Mouse (Mus musculus) hindbrain, postnatal 0 days (tissue): ENCODE measurements around the gene Tbc1d22a. TPM values are rescaled to one million over a fixed set of nuclear protein-coding genes. Genes with fewer than 3 reads are reported as not detected.

ENCODE experiments used
- ATAC-seq: fragments of 200-750 bp; cut with Nextera tagmentation; 2 replicates; pipeline ENCODE4 v1.8.0; 2017; ENCODE audit warnings: mild to moderate bottlenecking, moderate TSS enrichment, moderate library complexity
- DNase-seq: peaks from one replicate; pipeline ENCODE4 v3.0.0-alpha.2; 2015; ENCODE audit warnings: low spot score
- H3K27ac ChIP-seq: fragments of 300-500 bp; sonication (generic); 2 replicates; pipeline ENCODE4 v1.5.1; 2014; ENCODE audit warnings: mild to moderate bottlenecking
- H3K27me3 ChIP-seq: fragments of 300-500 bp; sonication (generic); 2 replicates; pipeline ENCODE4 v1.6.1; 2014; ENCODE audit warnings: low read length, mixed read lengths; ENCODE audit not compliant: insufficient read depth
- H3K36me3 ChIP-seq: fragments of 300-500 bp; sonication (generic); 2 replicates; pipeline ENCODE4 v1.6.1; 2014; ENCODE audit warnings: low read length, mixed read lengths; ENCODE audit not compliant: insufficient read depth
- H3K4me1 ChIP-seq: fragments of 300-500 bp; sonication (generic); 2 replicates; pipeline ENCODE4 v1.6.1; 2014; ENCODE audit warnings: antibody characterized with exemption, low read length, mixed read lengths; ENCODE audit not compliant: insufficient read depth
- H3K4me2 ChIP-seq: fragments of 300-500 bp; sonication (generic); 2 replicates; pipeline ENCODE4 v1.6.1; 2014; ENCODE audit warnings: low read depth, mild to moderate bottlenecking, low read length, moderate library complexity, mixed read lengths
- H3K4me3 ChIP-seq: fragments of 300-500 bp; sonication (generic); 2 replicates; pipeline ENCODE4 v1.5.1; 2014; ENCODE audit warnings: low read length
- H3K9ac ChIP-seq: fragments of 300-500 bp; sonication (generic); replicated peaks from 2 replicates; pipeline ENCODE4 v1.6.1; 2014; ENCODE audit warnings: mild to moderate bottlenecking, low read length, moderate library complexity, mixed read lengths
- H3K9me3 ChIP-seq: fragments of 300-500 bp; sonication (generic); 2 replicates; pipeline ENCODE4 v1.6.1; 2016; ENCODE audit warnings: low read length, mixed read lengths
- CTCF ChIP-seq: IDR thresholded peaks from 2 replicates; pipeline ENCODE4 v1.5.1; 2016; ENCODE audit warnings: antibody characterized with exemption, control low read depth, low read depth
- WGBS: fragments of 180-500 bp; shearing (Covaris S2); extraction: QIAGEN DNeasy Blood & Tissue Kit; methylation state at CpG from one replicate; pipeline ENCODE4 v1.1.7; 2014; 5-methylcytosine and 5-hydroxymethylcytosine counted together
- polyA plus RNA-seq: library from polyadenylated mRNA; unstranded; fragments of >200 nt; fragmentation: Nextera tagmentation; extraction: Ambion mirVana; gene quantifications from 2 replicates; pipeline ENCODE4 v1.2.1, GENCODE M21; 2015
- total RNA-seq: library from RNA; depleted of rRNA; stranded (reverse); fragments of >200 nt; gene quantifications from 2 replicates; pipeline ENCODE4 v1.2.3, GENCODE M21; 2014

The Tbc1d22a gene
- total and polyA plus RNA-seq, 2 experiments from 2014 or later: 13.6 to 26.2 TPM

GRCm38 (mm10) chr15:86297281-86297680, 83.0 kb downstream of the Tbc1d22a start:
- WGBS: 100% methylated on average over 1 of the region's 1 CpGs
- H3K4me2 ChIP-seq: no peak overlapping the region
- H3K36me3 ChIP-seq: no peaks in the 10 kb centered on the region
- DNase-seq (no peak), ATAC-seq (no peak)
- H3K4me1 ChIP-seq: peaks cover 4% of the 10 kb centered on the region; the same call in 1 of the 2 replicates
- H3K9ac ChIP-seq: no peak overlapping the region
- no peaks in the 10 kb centered on the region for H3K9me3 ChIP-seq
- no peak for TF ChIP-seq CTCF
- H3K27me3 ChIP-seq: no peaks in the 10 kb centered on the region
- no peak overlapping the region for H3K27ac ChIP-seq
- no peak overlapping the region for H3K4me3 ChIP-seq

GRCm38 (mm10) chr15:86303876-86304275, 89.6 kb downstream of the Tbc1d22a start:
- DNase-seq (no peak), ATAC-seq (no peak)
- no peaks in the 10 kb centered on the region for H3K27me3 ChIP-seq
- H3K9me3 ChIP-seq: no peaks in the 10 kb centered on the region
- no peak overlapping the region for H3K27ac ChIP-seq
- 81% methylated on average over 1 of the region's 1 CpGs for WGBS
- no peak overlapping the region for H3K4me3 ChIP-seq
- no peaks in the 10 kb centered on the region for H3K36me3 ChIP-seq
- no peaks in the 10 kb centered on the region for H3K4me1 ChIP-seq
- no peak overlapping the region for H3K4me2 ChIP-seq
- no peak overlapping the region for H3K9ac ChIP-seq
- no peak for TF ChIP-seq CTCF

GRCm38 (mm10) chr15:86304861-86305260, 90.6 kb downstream of the Tbc1d22a start:
- no peak overlapping the region for H3K4me2 ChIP-seq
- DNase-seq (no peak), ATAC-seq (no peak)
- TF ChIP-seq CTCF: no peak
- no peaks in the 10 kb centered on the region for H3K4me1 ChIP-seq
- 72% methylated on average over 3 of the region's 3 CpGs for WGBS
- H3K36me3 ChIP-seq: no peaks in the 10 kb centered on the region
- H3K9me3 ChIP-seq: no peaks in the 10 kb centered on the region
- H3K27ac ChIP-seq: no peak overlapping the region
- H3K27me3 ChIP-seq: no peaks in the 10 kb centered on the region
- no peak overlapping the region for H3K9ac ChIP-seq
- H3K4me3 ChIP-seq: no peak overlapping the region

DNA sequence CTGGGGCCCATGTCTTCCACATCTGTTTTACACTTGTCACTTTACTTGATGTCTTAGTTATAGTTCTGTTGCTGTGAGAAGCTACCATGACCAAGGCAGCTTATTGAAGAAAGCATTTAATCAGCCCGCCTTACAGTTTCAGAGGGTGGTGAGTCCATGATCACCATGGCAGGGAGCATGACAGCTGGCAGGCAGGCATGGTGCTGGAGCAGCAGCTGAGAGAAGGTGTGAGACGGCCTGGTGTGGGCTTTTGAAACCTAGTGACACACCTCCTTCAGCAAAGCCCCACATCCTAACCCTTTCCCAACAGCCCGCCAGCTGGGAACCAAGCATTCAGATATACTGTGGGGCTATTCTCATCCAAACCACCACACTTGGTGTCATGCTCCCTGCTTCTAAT, 91.0 kb downstream of the Tbc1d22a start:
- Histone ChIP-seq H3K27ac (no peak overlapping the region), H3K4me1 (no peaks in the 10 kb centered on the region), H3K4me2 (no peak overlapping the region), H3K9me3 (no peaks in the 10 kb centered on the region), H3K9ac (no peak overlapping the region), H3K27me3 (no peaks in the 10 kb centered on the region), H3K36me3 (no peaks in the 10 kb centered on the region), H3K4me3 (no peak overlapping the region)
- 84% methylated on average over 3 of the region's 3 CpGs for WGBS
- no peak for TF ChIP-seq CTCF
- DNase-seq (no peak), ATAC-seq (no peak)

GRCm38 (mm10) chr15:86309213-86309829, 95.1 kb downstream of the Tbc1d22a start:
- WGBS: 68% methylated on average over 5 of the region's 5 CpGs

GRCm38 (mm10) chr15:86320803-86321510, 106.7 kb downstream of the Tbc1d22a start:
- no peak overlapping the region for H3K4me3 ChIP-seq
- H3K27ac ChIP-seq: no peak overlapping the region
- H3K4me2 ChIP-seq: no peak overlapping the region
- H3K36me3 ChIP-seq: no peaks in the 10 kb centered on the region
- no peak for TF ChIP-seq CTCF
- peak; percentile 58; the same call in 1 of the 2 replicates for ATAC-seq
- 47% methylated on average over 19 of the region's 19 CpGs for WGBS
- peak; percentile 39 for DNase-seq
- no peak overlapping the region for H3K9ac ChIP-seq
- H3K9me3 ChIP-seq: no peaks in the 10 kb centered on the region
- H3K27me3 ChIP-seq: no peaks in the 10 kb centered on the region
- no peaks in the 10 kb centered on the region for H3K4me1 ChIP-seq

More at GRCm38 (mm10) chr15:86309213-86309829, 95.1 kb downstream of the Tbc1d22a start:
- no peak overlapping the region for H3K4me3 ChIP-seq
- no peaks in the 10 kb centered on the region for H3K4me1 ChIP-seq
- ATAC-seq (no peak), DNase-seq (no peak)
- no peaks in the 10 kb centered on the region for H3K27me3 ChIP-seq
- no peak overlapping the region for H3K4me2 ChIP-seq
- no peak for TF ChIP-seq CTCF
- no peak overlapping the region for H3K27ac ChIP-seq
- H3K9ac ChIP-seq: no peak overlapping the region
- no peaks in the 10 kb centered on the region for H3K9me3 ChIP-seq
- H3K36me3 ChIP-seq: peaks cover 4% of the 10 kb centered on the region; the same call in 1 of the 2 replicates

GRCm38 (mm10) chr15:86326341-86326740, 112.1 kb downstream of the Tbc1d22a start:
- no peak overlapping the region for H3K4me3 ChIP-seq
- H3K9me3 ChIP-seq: no peaks in the 10 kb centered on the region
- no peaks in the 10 kb centered on the region for H3K4me1 ChIP-seq
- WGBS: 90% methylated on average over 4 of the region's 4 CpGs
- no peaks in the 10 kb centered on the region for H3K27me3 ChIP-seq
- DNase-seq (no peak), ATAC-seq (no peak)
- TF ChIP-seq CTCF: no peak
- H3K4me2 ChIP-seq: no peak overlapping the region
- no peak overlapping the region for H3K27ac ChIP-seq
- no peaks in the 10 kb centered on the region for H3K36me3 ChIP-seq
- no peak overlapping the region for H3K9ac ChIP-seq
